Mouse (Mus musculus): ENCODE results near the gene Adgra3. TPM values are rescaled to one million over a fixed set of nuclear protein-coding genes. Genes with fewer than 3 reads are reported as not detected.

Adgra3 gene
- polyA plus RNA-seq (2015; fragmentation: Nextera tagmentation; extraction: Ambion mirVana), result 5.9 and 6.9 TPM in 2 replicates

DNA sequence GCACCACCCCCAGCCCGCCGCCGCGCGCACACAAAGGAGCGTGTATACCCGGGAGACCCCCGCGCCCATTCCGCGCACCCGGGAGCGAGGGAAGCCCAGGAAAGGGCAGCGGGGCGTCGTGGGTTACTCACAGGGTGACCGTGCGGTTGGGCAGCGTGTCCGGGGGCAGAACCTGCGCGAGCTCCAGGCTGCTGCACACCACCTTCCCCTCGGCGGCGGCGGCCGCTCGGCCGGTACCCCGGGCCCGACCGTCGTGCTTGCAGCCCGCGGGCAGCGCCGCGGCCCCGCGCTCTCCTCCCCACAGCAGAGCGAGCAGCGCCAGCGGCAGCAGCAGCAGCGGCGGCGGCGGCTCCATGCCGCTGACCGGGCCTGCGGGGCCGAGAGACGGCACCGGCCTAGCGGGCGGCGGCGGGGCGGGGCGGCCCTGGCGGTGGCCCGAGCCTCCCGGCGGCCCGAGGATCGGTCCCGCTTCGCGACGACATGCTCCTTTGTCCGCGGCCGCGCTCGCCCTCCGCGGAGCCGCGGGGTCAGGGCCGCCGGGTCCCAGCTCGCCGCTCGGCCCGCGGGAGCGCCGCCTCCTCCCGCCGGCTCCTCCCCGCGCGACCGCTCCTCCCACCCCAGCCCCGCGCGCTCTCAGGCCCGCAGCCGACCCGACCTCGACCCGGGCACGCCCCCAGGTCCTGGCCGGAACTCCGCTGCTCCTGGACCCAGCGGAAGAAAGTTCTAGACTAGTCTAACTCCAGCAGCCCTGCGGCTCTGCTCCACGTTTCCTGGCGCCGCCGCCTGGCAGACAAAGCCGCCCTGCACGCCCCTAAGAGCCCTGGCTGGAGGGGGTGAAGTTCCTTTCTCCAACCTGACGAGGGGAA lies at the start of gene Adgra3:
TSS of gene Adgra3 (minus strand) at position 586 of the 866 bp plus-strand sequence.
- H3K9ac ChIP-seq (ENCODE audit: low read length), result peak within 1 kb of the TSS; percentile 96
- H3K4me1 ChIP-seq (ENCODE audit: control insufficient read depth, insufficient read depth, low read length), result peaks cover 15% of the 10 kb centered on the region
- under 1% methylated on average over 86 of the region's 113 CpGs for WGBS
- H3K27me3 ChIP-seq (ENCODE audit: control insufficient read depth, insufficient read depth, low read length), result no peaks in the 10 kb centered on the region
- peak within 1 kb of the TSS; percentile 92 for H3K4me3 ChIP-seq (replicated peaks; ENCODE audit: low read length)
- peak within 1 kb of the TSS; percentile 68 for H3K4me2 ChIP-seq (ENCODE audit: low read depth, low read length)
- H3K9me3 ChIP-seq (replicated peaks; ENCODE audit: control insufficient read depth, low read length), result no peaks in the 10 kb centered on the region
- peak; percentile 91 for ATAC-seq (ENCODE audit: insufficient read depth, low FRiP score)
- peak within 1 kb of the TSS; percentile 85 for H3K27ac ChIP-seq (ENCODE audit: low read length)
- H3K36me3 ChIP-seq (ENCODE audit: control insufficient read depth, insufficient read depth, low read length), result no peaks in the 10 kb centered on the region

DNA sequence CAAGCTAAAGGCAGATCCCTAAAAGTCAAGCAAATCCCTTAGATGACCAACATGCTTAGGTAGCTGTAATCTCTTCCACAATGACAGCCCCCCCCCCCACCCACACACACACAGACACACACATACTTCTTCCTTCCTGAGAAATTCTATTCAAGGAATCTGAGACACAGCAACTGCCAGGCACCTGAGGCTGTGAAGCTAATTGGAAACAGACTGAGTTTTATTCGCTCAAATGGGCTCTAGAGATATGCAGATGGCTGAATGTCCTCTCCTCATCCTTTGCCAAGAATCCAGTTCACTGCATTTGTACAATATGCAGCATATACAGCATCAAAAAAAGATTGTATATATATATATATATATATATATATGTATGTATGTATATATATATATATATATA lies 24.6 kb upstream of the Adgra3 start:
- ATAC-seq (ENCODE audit: insufficient read depth, low FRiP score), result no peak
- no peak overlapping the region for H3K9ac ChIP-seq (ENCODE audit: low read length)
- H3K4me3 ChIP-seq (replicated peaks; ENCODE audit: low read length), result no peak overlapping the region

DNA sequence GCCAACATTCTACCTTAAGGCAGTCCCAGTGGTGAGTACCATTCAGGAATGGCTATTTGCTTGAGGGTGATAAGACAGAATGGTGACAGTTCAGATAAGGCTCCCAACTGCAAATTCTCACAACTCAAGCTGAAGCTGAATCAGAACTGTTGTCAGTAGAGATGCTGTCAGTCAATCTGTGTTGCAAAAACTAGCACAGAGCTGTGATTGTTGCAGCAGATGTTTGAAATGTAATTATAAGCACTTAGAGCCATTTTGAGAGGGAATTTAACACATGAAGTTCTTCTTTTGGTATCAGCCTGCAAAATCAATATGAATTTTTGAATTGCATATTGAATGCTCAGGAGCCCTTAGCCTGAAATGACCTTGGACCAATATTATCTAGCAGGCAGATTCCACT lies 15.4 kb upstream of the Adgra3 start:
- Histone ChIP-seq H3K27me3 (ENCODE audit: control insufficient read depth, insufficient read depth, low read length) (no peaks in the 10 kb centered on the region), H3K4me3 (replicated peaks; ENCODE audit: low read length) (no peak overlapping the region), H3K36me3 (ENCODE audit: control insufficient read depth, insufficient read depth, low read length) (no peaks in the 10 kb centered on the region), H3K9me3 (replicated peaks; ENCODE audit: control insufficient read depth, low read length) (no peaks in the 10 kb centered on the region), H3K9ac (ENCODE audit: low read length) (no peak overlapping the region), H3K4me2 (ENCODE audit: low read depth, low read length) (no peak overlapping the region), H3K27ac (ENCODE audit: low read length) (no peak overlapping the region), H3K4me1 (ENCODE audit: control insufficient read depth, insufficient read depth, low read length) (no peaks in the 10 kb centered on the region)
- ATAC-seq (ENCODE audit: insufficient read depth, low FRiP score), result no peak

More for the DNA sequence above, 24.6 kb upstream of the Adgra3 start:
- Histone ChIP-seq H3K4me1 (ENCODE audit: control insufficient read depth, insufficient read depth, low read length) (no peaks in the 10 kb centered on the region), H3K27me3 (ENCODE audit: control insufficient read depth, insufficient read depth, low read length) (no peaks in the 10 kb centered on the region), H3K27ac (ENCODE audit: low read length) (no peak overlapping the region), H3K9me3 (replicated peaks; ENCODE audit: control insufficient read depth, low read length) (no peaks in the 10 kb centered on the region), H3K36me3 (ENCODE audit: control insufficient read depth, insufficient read depth, low read length) (no peaks in the 10 kb centered on the region), H3K4me2 (ENCODE audit: low read depth, low read length) (no peak overlapping the region)
- 89% methylated on average over 1 of the region's 1 CpGs for WGBS

DNA sequence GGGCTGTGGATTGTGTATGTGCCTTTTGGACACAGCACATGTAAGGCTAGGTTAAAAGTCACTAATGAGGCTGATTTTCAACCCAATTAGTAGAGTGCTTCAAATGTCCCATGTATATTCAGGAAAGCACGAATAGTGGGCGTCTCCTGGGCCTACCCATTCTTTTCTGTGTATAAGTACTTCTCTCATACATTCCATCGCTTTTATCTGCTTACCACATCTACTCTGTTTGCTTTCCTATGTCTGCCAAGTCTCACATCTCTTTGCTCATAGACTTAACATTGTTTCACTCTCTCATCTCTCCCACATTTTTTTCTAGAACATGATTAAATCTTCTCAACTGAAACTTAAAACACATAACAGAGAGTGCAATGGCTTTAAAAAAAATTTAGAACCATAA lies 5.4 kb upstream of the Adgra3 start:
- no peaks in the 10 kb centered on the region for H3K4me1 ChIP-seq (ENCODE audit: control insufficient read depth, insufficient read depth, low read length)
- 71% methylated on average over 3 of the region's 3 CpGs for WGBS

DNA sequence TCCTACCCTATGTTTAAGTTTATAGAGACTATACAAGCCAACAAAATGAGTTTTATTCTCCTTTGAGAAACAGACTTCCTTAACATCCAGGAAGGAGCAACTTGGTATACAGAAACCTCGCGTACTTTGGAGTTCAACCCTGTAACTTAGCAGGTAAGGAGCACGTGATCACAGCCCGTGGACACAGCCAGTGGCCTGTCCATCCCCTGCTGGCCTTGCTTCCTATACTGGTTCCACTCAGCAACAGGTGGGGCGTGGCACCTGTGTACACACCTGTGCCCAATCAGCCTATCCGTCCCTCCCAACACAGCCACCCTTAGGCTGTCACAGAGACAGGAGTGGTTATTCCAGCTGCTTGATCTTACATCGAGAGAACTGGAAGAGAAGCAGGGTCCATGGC lies 780 bp upstream of the Adgra3 start:
- peak overlapping the region; percentile 85 for H3K27ac ChIP-seq (ENCODE audit: low read length)
- ATAC-seq (ENCODE audit: insufficient read depth, low FRiP score), result peak; percentile 90
- no peak overlapping the region for H3K9ac ChIP-seq (ENCODE audit: low read length)
- peak overlapping the region; percentile 92; the same call in 1 of the 2 replicates for H3K4me3 ChIP-seq (replicated peaks; ENCODE audit: low read length)
- H3K9me3 ChIP-seq (replicated peaks; ENCODE audit: control insufficient read depth, low read length), result no peaks in the 10 kb centered on the region
- H3K4me2 ChIP-seq (ENCODE audit: low read depth, low read length), result peak overlapping the region; percentile 68
- 60% methylated on average over 7 of the region's 7 CpGs for WGBS
- no peaks in the 10 kb centered on the region for H3K27me3 ChIP-seq (ENCODE audit: control insufficient read depth, insufficient read depth, low read length)
- H3K4me1 ChIP-seq (ENCODE audit: control insufficient read depth, insufficient read depth, low read length), result peaks cover 15% of the 10 kb centered on the region
- no peaks in the 10 kb centered on the region for H3K36me3 ChIP-seq (ENCODE audit: control insufficient read depth, insufficient read depth, low read length)

More for the DNA sequence above, 5.4 kb upstream of the Adgra3 start:
- Histone ChIP-seq H3K9ac (ENCODE audit: low read length) (no peak overlapping the region), H3K27me3 (ENCODE audit: control insufficient read depth, insufficient read depth, low read length) (no peaks in the 10 kb centered on the region), H3K4me3 (replicated peaks; ENCODE audit: low read length) (no peak overlapping the region), H3K27ac (ENCODE audit: low read length) (no peak overlapping the region), H3K4me2 (ENCODE audit: low read depth, low read length) (no peak overlapping the region), H3K9me3 (replicated peaks; ENCODE audit: control insufficient read depth, low read length) (no peaks in the 10 kb centered on the region), H3K36me3 (ENCODE audit: control insufficient read depth, insufficient read depth, low read length) (no peaks in the 10 kb centered on the region)
- no peak for ATAC-seq (ENCODE audit: insufficient read depth, low FRiP score)

DNA sequence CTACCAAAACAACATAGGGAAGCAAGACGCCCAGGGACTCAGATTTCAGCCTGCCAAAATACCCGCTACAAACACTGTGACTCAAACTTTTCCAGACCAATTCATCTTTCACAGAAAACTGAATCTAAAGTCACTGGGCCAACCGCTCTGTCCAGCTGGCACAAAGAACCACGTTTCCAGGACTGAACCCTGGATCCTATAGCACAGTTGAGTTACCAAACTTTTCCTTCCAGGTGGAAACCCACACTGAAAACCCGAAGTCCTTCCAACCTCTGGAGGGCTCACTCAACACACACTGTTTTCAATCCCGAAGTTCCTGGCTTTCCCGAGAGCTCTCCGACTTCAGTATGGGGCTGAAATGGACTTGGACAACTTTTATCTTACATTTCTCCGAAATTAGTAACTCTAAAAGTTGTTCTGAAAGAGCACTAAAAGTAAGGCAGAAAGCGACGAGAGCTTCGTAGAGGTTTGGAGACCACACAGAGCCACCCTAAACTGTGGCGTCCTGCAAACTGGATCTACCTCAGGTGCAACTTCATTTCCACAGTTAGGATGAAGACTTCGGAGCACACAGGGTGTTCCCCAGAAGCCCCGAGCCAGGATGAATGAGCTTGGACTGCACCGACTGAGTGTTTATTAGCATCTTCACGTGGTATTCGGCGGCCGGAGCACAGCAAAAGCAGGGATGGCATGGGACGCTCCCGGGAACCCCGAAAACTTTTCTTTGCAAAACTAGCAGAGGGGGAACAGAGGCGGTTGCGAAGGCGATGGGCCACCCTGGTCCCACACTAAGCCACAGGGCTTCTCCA lies 990 bp downstream of the Adgra3 start:
- Histone ChIP-seq H3K4me1 (ENCODE audit: control insufficient read depth, insufficient read depth, low read length) (peaks cover 15% of the 10 kb centered on the region), H3K36me3 (ENCODE audit: control insufficient read depth, insufficient read depth, low read length) (no peaks in the 10 kb centered on the region), H3K27me3 (ENCODE audit: control insufficient read depth, insufficient read depth, low read length) (no peaks in the 10 kb centered on the region), H3K27ac (ENCODE audit: low read length) (peak overlapping the region; percentile 85), H3K4me2 (ENCODE audit: low read depth, low read length) (peak overlapping the region; percentile 68), H3K4me3 (replicated peaks; ENCODE audit: low read length) (peak overlapping the region; percentile 92), H3K9ac (ENCODE audit: low read length) (peak overlapping the region; percentile 96), H3K9me3 (replicated peaks; ENCODE audit: control insufficient read depth, low read length) (no peaks in the 10 kb centered on the region)
- WGBS, result 1% methylated on average over 26 of the region's 26 CpGs
- peak; percentile 35; the same call in 1 of the 2 replicates for ATAC-seq (ENCODE audit: insufficient read depth, low FRiP score)

DNA sequence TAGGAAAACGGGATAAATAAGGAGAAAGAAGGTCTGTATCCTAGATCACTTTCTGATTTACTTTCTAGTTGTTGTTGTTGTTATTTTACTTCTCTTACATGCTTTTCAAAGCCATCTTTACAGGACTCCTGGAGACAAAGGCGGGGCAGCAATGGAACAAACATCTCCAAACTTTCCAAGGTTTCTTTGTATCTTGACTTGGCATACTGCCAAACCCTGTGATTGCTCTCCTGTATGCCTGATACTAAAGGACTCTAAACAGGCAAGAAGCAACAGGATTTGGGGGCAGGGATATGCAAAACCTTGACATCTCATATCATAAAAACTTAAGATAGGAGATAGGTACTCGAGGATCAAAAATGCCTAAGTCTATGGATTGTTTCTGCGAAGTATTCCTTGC lies 6.3 kb downstream of the Adgra3 start:
- Histone ChIP-seq H3K27ac (ENCODE audit: low read length) (no peak overlapping the region), H3K4me3 (replicated peaks; ENCODE audit: low read length) (no peak overlapping the region), H3K4me1 (ENCODE audit: control insufficient read depth, insufficient read depth, low read length) (peaks cover 33% of the 10 kb centered on the region), H3K36me3 (ENCODE audit: control insufficient read depth, insufficient read depth, low read length) (no peaks in the 10 kb centered on the region), H3K4me2 (ENCODE audit: low read depth, low read length) (no peak overlapping the region), H3K27me3 (ENCODE audit: control insufficient read depth, insufficient read depth, low read length) (no peaks in the 10 kb centered on the region), H3K9me3 (replicated peaks; ENCODE audit: control insufficient read depth, low read length) (no peaks in the 10 kb centered on the region), H3K9ac (ENCODE audit: low read length) (no peak overlapping the region)
- 65% methylated on average over 4 of the region's 4 CpGs for WGBS
- no peak for ATAC-seq (ENCODE audit: insufficient read depth, low FRiP score)

DNA sequence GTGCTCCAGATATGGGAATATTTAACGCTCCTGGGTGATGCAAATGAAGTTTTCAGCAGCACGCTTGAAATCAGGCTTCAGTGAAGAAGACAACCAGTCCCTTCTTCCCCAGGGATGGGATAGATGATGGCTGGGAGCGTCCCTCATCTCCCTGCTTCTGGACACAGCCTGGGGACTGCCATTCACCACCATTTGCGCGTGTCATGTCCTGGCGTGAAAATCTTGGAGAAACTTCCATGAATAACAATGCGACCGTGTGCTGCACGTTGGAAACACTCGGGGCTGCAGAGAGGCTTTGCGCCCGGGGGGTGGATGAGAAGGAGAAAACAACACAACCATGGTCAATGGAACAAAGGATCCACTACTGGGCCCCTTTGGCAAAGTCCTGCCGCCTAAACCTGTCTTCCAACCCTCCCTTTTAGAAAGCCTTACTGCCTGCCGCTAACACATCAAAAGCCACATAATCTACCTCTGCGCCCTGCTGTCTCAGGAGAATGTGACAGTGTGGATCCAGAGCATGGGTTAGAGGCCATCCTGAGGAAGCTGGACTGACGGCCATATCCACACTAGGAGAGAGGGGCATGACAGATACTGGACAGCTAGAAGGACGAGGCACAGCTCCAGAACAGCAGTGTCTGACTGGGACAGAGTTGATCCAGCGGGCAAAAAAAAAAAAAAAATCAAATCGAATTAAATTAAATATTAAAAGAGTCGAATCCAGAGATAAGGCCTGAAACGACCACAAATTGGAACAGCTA lies 8.0 kb downstream of the Adgra3 start:
- H3K4me3 ChIP-seq (replicated peaks; ENCODE audit: low read length), result no peak overlapping the region
- 79% methylated on average over 21 of the region's 21 CpGs for WGBS

More for the DNA sequence above, 8.0 kb downstream of the Adgra3 start:
- H3K9ac ChIP-seq (ENCODE audit: low read length), result no peak overlapping the region
- no peak overlapping the region for H3K4me2 ChIP-seq (ENCODE audit: low read depth, low read length)
- no peak overlapping the region for H3K27ac ChIP-seq (ENCODE audit: low read length)
- peaks cover 19% of the 10 kb centered on the region for H3K4me1 ChIP-seq (ENCODE audit: control insufficient read depth, insufficient read depth, low read length)
- no peaks in the 10 kb centered on the region for H3K27me3 ChIP-seq (ENCODE audit: control insufficient read depth, insufficient read depth, low read length)
- no peak for ATAC-seq (ENCODE audit: insufficient read depth, low FRiP score)
- no peaks in the 10 kb centered on the region for H3K9me3 ChIP-seq (replicated peaks; ENCODE audit: control insufficient read depth, low read length)
- H3K36me3 ChIP-seq (ENCODE audit: control insufficient read depth, insufficient read depth, low read length), result no peaks in the 10 kb centered on the region

All from stomach, embryonic 16.5 days (tissue).